Mouse (Mus musculus) heart, postnatal 10 days (tissue): ENCODE results near the gene Ctps. TPM values are rescaled to one million over a fixed set of nuclear protein-coding genes. Genes with fewer than 3 reads are reported as not detected.
A peak's percentile ranks its signal among the peaks of the same experiment; 100 is the strongest.
"Not testable (repeated sequence)": the region's sequence is repeated elsewhere in the genome, so short reads cannot be mapped to it uniquely, and the experiment has no call there.

Experiments
- DNase-seq, 2 experiments: peaks; one replicate each; pipeline ENCODE4 v3.0.0; 2021
- intact Hi-C: fragments of 180-260 bp; cut with DNase I; formaldehyde crosslinking; loops from one replicate; pipeline ENCODE4 v1.15.1; 2025
- total RNA-seq, 2 experiments: library from RNA; stranded (reverse); gene quantifications; 2 replicates each; pipeline ENCODE4 v1.2.3; 2021

Gene Ctps
- 10 to 100 TPM; 44.2 to 66.0 TPM for total RNA-seq

DNA sequence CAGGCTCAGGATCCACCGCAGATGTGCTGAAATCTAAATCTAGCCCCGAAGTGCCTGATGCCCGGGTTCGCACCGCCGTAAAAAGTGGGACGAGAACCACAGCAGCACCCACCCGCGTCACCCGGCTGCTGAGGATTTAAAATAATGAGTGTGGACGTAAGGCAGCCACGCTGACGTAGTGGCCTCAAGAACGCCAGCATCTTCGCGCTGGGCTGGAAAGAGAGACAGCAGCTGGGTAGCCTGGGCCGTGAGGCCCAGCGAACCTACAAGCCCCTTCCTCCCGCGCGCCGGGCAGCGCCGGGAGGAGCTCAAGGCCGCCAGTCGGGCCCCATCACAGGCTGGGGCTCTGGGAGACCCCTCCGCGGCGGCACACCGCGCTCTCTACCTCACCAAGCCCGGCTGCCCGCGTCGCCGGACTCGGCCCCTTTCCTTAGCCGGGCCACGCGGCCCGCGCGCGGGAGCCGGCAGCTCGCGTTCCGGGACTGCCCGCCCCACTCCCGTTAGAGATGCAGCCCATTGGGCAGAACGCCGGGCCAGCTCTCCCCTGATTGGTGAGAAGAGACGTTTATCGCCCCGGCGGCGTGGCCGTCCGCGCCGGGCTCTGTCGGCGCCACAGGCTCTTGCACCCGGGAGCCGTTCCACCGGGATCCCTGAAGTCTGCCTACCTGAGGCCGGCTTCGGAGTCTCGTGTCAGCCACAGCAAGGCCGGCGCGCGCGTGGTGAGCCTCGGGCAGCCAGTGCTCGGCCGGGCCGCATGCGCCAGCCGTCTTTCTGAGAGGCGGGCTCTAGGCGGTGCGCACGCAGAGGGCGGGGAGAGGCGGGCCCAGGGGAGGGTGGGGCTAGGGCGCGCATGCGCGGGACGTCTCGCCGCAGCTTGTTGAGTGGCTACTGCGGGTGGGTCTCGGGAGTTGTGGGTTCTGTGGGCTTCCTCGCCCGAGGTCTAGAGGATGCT lies at the start of gene Ctps:
Gene Ctps, minus strand, starts transcription at position 791 of the 952 bp plus-strand sequence.
- intact Hi-C loops = no loop called here
- DNase-seq = peak; percentile 96 to 97

DNA sequence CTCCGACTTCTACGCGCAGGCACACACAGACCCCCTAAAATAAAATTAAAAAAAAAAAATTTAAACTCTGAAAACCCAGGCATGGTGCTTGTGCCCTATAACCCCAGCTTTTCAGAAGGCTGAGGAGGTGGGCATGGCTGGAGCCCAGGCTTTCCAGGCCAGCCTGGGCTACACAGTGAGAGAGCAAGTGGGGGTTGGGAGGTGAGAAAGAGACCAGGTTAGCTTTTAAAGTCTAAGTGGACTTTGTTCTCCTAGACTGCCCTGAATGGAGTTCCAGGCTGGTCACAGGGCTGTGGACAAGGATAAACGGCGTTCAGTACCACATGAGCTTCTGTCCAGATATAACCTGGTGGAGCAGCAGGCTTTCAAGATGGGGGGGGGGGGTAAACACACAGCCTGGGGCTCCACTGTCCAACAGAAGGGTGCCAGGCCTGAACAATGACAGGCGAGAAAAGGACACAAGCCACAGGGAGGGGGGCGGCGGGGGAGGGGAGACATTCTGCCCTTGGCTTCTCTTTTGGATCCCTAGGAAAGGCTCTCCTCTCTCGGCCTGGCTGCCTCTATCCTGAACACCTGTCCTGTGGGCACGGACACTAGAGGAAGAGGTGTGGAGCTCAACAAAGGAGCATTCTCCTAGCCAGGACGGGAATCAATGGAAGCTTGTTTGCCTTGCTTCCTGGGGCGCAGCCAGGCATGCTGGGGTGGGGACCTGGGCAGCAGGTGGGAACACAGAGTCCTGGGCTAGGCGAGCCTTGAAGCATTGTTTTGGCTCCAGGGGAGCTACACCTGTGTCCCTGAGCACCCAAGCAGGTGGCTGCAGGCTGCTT lies 46.3 kb upstream of the Ctps start:
- intact Hi-C loops = no loop called here
- peak; percentile 28 to 45 for DNase-seq

DNA sequence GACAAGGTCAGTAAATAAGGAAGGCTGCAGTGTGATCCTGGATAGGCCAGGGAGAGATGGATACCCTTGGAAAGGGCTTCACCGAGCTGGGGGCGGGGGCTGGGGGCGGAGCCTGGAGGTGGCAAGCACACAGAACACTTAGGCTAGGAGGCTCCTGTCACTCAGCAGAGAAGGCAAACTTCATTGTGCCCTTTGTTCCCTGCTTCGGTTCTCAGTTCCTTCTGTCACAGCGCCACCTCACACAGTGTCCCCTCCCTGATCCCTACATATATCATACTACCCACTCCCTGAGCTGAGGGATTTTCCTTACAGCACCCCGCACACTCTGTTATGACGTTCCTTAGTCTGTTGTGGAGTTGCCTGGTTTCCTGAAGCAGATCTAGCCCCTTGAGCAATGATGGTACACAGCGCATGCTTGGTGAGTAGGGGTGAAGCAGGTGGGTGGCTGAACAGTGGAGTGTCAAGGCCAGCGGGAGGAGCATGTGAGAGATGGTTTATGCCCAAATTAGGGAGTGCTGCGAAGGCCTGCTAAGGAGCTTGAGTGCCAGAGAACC lies 45.5 kb upstream of the Ctps start:
- intact Hi-C loops = loop anchor here (1.0 kb wide), 1 partner anchor 53 kb away; no protein-coding TSS in a partner anchor
- peak; percentile 76 to 82 for DNase-seq

GRCm38 (mm10) chr4:120614644-120615043 lies 44.6 kb upstream of the Ctps start:
- peak; percentile 34 to 35 for DNase-seq
- intact Hi-C loops = loop anchor here (1.0 kb wide), 1 partner anchor 54 kb away; no protein-coding TSS in a partner anchor

- peak; percentile 85 to 88 for DNase-seq
- intact Hi-C loops = no loop called here
Measured at GRCm38 (mm10) chr4:120613691-120614329, 43.7 kb upstream of the Ctps start.

DNA sequence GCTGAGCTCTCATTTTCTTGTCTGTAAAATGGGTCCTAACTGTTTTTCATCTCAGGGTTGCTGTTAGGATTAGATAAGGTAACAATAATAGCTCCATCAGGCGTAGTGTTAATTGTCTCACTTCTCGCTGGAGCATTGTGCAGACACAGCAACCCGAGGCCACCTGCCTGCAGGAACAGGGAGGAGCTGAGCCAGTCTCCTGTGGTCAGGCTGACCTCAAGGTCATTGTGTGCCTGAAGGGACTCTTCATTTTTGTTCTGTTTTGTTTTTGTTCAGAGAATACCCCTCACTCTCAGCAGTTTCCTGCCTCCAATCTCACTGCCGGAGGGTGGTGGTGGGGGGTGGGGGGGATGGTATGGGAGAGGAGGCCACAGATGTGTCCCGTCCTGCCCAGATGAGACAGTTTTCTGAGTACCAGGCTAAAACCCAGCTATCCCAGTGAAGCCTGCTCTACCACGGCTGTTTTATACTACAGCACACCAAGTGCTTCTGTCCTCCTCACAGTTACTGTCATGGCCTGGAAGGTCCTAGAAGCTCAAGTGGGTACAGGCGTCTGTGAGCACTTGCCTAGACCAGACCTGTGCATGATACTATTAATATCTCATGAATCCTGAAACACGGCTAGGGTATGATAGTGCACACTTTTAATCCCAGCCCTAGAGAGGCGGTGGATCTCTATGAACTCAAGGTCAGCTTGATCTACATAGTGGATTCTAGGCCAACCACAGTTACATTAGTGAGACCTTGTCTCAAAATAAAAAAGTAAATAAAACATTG lies 42.4 kb upstream of the Ctps start:
- intact Hi-C loops = no loop called here
- peak; percentile 55 to 72 for DNase-seq

GRCm38 (mm10) chr4:120611005-120611404 lies 40.9 kb upstream of the Ctps start:
- intact Hi-C loops = no loop called here
- DNase-seq = no peak

GRCm38 (mm10) chr4:120606941-120607340 lies 36.9 kb upstream of the Ctps start:
- intact Hi-C loops = no loop called here
- DNase-seq = no peak

- intact Hi-C loops = no loop called here
- DNase-seq = no peak
Measured at GRCm38 (mm10) chr4:120602669-120603068, 32.6 kb upstream of the Ctps start.

DNA sequence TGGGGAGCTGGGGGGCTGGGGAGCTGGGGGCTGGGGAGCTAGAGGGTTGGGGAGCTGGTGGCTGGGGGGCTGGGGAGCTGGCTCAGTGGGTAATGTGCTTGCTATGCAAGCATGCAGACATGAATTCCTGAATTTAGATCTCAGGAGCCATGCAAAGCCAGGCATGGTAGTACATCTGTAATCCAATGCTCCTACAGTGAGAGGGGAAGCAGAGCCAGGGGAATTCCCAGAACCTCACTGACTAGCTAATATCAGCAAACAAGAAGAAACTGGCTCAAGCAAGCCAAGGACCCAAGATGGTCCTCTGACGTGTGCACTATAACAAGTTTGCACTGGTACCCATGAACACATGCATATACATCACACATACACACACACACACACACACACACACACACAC lies 31.7 kb upstream of the Ctps start:
- intact Hi-C loops = no loop called here
- no peak for DNase-seq

DNA sequence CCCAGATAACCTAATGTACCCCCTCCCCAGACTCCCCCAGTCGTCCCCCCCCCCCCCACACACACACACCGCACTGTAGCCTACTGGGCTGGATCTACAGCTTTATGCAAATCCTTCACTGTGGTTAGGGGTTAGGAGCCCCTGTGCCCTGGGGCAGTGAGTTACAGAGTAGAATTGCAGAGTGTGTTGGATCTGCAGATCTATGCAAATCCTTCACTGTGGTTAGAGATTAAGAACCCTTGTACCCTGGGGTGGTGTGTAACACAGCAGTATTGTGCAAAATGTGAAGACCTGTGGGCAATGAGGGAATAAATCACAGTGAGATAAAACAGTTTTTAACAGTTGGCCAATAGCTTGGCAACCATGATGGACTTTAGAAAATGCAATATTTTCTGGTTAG lies 28.8 kb upstream of the Ctps start:
- intact Hi-C loops = no loop called here
- no peak for DNase-seq

GRCm38 (mm10) chr4:120596210-120596609 lies 26.1 kb upstream of the Ctps start:
- intact Hi-C loops = not testable (repeated sequence)

DNA sequence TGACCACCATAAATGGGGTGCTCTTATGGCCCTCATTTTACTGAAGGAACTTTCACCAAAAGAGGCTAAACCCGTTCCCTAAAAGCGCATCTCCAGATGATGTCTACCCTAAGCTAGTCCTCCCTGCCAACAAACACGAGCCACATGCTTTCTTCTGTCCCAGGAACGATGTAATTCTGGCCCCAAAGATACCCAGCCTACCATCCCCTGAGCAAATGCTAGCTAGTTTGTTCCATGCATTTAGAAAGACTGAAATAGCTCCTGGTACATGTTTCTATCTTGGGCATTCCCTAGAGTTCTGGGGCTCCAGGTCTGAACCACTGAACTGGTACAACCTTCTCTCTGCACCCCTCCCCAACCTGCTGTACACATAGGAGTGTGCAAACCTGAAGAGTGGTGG lies 20.9 kb upstream of the Ctps start:
- intact Hi-C loops = loop anchor here (5.0 kb wide), 3 partner anchors 76 to 321 kb away; partner anchors contain the start of gene Cited4

More at GRCm38 (mm10) chr4:120596210-120596609, 26.1 kb upstream of the Ctps start:
- DNase-seq = not testable (repeated sequence)

DNA sequence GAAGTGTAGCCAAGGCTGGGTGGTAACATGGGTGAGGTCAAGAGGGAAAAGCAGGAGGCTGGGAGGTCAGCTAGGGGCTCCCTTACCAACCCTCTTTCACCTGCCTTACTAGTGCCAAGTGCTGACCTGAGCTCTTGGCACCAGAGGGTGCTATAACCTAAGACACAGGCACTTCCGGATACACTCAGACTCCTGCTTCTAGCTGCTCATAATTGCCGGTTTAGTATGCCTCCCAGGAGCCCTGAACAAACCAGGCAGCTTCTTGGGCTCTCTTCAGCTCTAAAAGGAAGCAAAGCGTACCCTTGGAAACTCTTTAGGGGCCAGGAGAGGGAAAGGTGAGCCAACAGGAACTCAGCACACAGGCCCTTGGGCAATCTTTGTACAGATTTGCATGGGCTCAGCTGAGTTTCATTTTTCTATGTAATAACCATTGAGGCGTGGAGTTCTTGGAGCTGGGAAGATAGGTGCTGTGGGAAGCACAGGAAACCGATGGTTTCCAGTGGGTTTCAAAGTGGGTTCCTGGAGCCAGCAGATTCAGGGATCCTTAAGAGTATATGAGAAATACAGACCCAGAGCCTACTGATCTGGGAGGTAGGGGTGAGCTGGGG lies 19.8 kb upstream of the Ctps start:
- peak; percentile 73 to 78 for DNase-seq
- intact Hi-C loops = loop anchor here (1.0 to 5.0 kb wide), 6 partner anchors 77 to 322 kb away; partner anchors contain the start of gene Cited4

More for the DNA sequence above, 20.9 kb upstream of the Ctps start:
- DNase-seq = no peak

DNA sequence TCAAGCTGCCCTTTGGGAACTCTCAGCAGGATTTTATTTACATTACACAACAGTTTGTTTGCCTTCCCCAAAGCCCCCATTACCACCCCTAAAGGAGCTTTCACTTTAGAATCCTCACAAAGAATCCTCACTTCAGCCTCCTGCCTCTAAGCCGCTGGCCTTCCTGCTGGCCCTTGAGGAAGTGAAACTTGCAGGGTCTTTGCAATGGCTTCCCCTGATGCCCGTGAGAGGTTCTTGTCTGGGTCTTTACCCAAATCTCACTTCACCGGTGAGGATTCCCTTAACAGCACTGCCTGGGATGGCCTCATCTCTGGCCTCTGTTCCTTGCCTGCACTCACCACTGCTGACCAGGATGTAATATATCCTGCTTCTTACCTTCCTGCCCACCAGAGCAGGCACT lies 19.0 kb upstream of the Ctps start:
- intact Hi-C loops = loop anchor here (1.0 kb wide), 3 partner anchors 93 to 298 kb away; no protein-coding TSS in a partner anchor
- no peak for DNase-seq

DNA sequence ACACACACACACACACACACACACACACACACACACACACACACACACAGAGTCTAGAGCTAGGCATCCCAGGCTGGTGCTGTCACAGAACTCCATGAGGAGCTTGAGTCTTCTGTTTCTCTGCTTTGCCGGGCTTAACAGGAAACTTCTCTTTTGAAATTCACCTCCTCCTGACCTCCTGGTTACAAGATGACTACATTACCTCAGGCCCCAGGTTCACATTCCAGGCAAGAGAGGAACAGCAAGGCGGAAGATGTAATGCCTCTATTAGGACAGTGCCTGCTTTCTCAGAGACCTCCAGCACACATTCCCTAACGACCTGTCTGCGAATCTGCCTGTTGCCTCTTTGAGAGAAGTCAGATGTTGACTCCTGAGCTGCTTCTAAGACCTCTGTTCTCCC lies 18.4 kb upstream of the Ctps start, which contains the start of gene Gm8439:
Gene Gm8439, plus strand, starts transcription at position 301 of the 400 bp plus-strand sequence.
- DNase-seq = no peak
- intact Hi-C loops = no loop called here

DNA sequence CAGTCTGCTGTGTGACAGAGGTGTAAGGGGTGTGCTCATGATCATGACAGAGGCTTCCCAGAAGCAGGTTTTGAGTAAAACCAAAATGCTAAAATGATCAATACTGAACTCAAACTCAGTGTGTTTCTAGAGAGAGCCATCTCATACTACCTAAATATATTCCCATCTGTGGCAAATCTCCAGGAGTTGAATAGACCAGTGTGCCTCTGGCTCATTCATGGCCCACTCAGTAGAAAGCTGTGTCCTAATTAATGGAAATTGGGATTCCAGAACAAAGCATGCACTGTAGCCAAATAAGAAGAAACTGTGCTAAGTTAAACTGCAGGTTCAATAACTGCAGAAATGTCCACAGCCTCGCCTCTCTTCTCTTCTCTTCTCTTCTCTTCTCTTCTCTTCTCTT lies 16.9 kb upstream of the Ctps start:
- intact Hi-C loops = no loop called here
- no peak for DNase-seq

GRCm38 (mm10) chr4:120581711-120582110 lies 11.6 kb upstream of the Ctps start:
- DNase-seq = no peak
- intact Hi-C loops = no loop called here

- DNase-seq = no peak
- intact Hi-C loops = no loop called here
Measured at GRCm38 (mm10) chr4:120580894-120581293, 10.8 kb upstream of the Ctps start.
